Mouse (Mus musculus) cerebral cortex, adult 2 months (tissue): ENCODE data around the gene Olfr1136.

Experiments
- WGBS: fragments of 180-500 bp; shearing (Covaris S2); methylation state at CpG from one replicate; pipeline ENCODE4 v1.1.7; 2018; 5-methylcytosine and 5-hydroxymethylcytosine counted together

The Olfr1136 gene

DNA sequence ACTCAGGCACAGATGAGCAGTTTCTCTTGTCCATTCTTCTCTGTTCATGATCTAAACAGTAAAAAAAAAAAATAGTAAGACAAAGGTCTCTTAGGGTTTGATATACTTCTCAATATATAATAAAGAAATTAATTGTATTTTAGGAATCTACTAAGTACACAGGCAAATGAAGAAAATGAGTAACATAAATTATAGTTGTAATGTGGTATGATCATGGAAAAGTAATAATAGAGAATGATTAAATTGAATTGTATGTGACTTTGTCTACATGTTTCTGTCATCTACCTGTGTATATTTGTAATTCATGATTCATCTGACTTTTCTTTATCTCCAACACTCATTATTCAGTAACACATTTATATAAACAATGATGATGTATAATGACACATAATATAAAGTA lies at the start of gene Olfr1136:
Olfr1136 (minus strand) TSS at position 101 of the 400 bp plus-strand sequence.

DNA sequence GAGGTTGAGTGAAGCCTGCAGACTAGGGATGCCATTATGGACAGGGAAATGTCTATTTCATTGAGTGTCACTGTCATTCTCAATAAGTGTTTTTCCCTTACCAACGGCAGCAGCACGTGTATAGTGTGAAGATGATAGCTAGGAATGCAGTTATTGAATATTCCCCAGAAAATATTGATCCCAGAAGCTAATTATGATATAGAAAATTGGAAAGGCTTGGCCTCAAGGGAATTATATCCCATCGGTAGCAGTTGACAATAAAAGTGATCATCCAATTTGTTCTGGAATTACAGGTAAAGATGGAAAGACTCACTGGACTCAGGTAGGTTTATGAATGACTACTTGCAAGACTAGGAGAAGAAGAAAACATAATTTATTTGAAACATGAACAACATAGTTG lies 49.7 kb upstream of the Olfr1136 start, which contains the start of gene Olfr1140:
Olfr1140 (plus strand) TSS at position 301 of the 400 bp plus-strand sequence.
- 84% methylated on average over 3 of the region's 3 CpGs for WGBS

DNA sequence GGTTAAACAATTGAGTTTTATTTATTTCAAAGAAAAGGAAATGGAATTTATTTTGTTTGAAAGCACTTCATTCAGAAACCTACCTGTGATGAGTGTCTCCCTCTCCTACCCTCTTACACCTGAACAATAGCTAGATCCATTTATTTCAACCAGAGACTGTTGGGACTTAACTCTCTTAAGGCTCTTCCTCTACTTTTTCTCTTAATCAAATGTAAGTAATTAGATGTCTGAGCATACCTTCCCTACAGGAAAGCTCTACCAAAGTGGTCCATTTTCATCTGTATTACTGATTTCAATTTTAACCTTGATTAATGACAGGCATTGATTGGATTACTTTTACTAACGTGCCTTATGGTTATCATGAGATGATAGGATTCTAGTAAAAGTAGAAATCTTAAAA lies 46.1 kb upstream of the Olfr1136 start, which contains the start of gene Olfr1138:
Olfr1138 (minus strand) TSS at position 101 of the 400 bp plus-strand sequence.
- 79% methylated on average over 1 of the region's 1 CpGs for WGBS

DNA sequence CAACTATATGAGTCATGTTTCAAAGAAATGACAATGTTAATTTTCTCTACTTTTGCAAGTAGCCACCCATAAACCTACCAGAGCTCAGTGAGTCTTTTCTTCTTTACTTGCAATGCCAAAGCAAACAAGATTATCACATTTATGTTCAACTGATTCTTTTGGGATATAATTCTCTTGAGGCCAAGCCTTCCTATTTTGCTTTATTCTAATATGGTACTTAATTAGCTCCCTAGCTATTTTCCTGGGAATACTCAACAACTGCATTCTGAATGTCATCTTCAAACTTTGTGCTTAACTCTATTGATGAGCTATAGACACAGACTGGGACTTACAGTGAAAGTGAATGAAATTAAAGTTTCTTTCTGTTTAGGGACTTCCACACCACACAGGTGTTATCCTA lies 19.3 kb upstream of the Olfr1136 start, which contains the start of gene Olfr1137:
Olfr1137 (minus strand) TSS at position 101 of the 400 bp plus-strand sequence.

DNA sequence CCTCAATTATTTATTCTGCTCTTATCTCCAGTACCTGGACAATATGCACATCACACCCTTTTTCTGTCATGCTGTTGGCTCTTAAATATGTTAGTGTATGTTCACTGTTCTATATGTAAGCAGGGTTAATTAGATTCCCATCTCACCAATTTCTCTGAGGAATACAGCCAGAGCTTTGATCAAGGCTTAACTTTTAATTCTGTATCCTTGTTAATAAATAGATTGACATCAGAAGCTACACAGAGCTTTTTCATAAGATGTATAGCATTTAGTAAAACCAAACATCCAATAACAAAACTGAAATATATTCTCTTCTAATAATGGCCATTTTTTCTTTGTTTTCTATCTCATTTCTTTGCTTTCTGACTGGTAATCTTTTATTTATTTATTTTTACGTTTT lies 20.2 kb downstream of the Olfr1136 start, which contains the start of gene Olfr1135:
Olfr1135 (minus strand) TSS at position 101 of the 400 bp plus-strand sequence.
- WGBS = 15% methylated on average over 1 of the region's 1 CpGs

DNA sequence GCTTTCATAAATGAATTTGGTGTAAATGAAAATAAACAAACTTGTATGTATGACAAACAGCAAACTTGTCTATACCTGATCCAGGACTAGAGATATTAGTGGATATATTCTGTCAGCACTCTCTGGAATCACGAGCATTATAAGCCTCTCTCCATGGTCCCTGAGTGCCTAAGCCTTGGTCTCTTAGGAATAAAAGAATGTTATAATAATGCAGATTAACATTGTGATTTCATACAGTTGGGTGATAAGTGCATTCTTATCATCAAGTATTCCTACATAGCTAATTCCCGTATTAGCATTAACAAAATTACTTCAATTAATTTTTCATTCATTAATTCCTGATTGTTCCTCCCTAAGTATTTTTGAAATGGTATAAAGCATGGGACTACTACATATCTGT lies 35.4 kb downstream of the Olfr1136 start, which contains the start of gene Olfr1134:
Olfr1134 (minus strand) TSS at position 101 of the 400 bp plus-strand sequence.
- 83% methylated on average over 2 of the region's 2 CpGs for WGBS

DNA sequence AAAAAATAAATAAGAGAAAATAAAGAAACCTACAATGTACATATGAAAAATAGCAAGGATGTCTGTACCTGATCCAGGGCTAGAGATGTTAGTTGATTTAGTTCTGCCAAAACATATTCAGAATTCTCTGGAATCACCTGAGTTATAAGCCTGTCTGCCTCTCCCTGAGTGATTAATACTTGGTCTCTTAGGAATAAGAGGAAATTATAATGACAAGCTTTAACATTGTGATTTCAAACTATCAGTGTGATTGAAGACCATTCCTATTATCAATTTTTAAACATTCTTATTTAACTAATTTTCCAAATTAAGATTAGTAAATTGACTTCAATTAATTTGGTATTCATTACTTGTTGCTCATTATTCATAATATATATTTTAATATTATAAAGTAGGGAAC lies 46.5 kb downstream of the Olfr1136 start, which contains the start of gene Olfr1133:
Olfr1133 (minus strand) TSS at position 101 of the 400 bp plus-strand sequence.

